Mouse (Mus musculus): ENCODE data around the gene Smg6.

The Smg6 gene

DNA sequence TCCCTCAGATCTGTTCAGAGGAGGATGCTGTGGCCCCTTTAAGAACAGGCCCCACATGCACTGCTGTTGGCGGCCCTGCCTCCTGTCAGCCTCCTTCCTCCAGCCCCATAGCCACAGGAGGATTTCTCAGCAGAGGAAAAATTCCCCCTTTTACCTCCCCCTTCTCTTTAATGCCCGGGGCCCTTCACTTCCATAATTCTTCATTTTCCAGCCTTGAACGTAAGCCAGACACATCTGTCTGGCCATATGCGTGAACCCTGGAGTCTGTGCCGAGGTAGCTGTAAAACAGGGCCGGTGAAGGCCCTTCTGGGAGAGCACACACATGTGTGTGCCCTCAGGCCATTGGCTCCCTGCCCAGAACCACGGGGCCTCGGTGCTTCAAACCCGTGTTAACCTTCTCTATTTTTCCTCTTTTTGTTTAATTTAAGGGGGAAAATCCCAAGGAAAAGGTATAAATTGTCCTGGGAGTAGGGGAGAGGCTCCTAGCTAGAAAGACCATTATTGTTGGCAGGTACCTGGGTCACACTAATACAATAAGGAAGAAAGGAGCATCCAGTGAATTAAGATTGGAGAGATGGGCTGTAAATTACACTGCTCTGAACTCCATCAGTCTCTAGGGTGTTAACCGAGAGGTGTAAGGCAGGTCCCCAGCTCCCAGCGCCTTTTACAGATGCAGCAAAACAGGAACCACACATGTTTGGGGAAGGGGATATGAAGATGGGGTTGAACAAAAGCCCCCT is 221.7 kb downstream of the Smg6 start:
- DNase-seq (ENCODE audit: low read depth, low spot score) = no peak

DNA sequence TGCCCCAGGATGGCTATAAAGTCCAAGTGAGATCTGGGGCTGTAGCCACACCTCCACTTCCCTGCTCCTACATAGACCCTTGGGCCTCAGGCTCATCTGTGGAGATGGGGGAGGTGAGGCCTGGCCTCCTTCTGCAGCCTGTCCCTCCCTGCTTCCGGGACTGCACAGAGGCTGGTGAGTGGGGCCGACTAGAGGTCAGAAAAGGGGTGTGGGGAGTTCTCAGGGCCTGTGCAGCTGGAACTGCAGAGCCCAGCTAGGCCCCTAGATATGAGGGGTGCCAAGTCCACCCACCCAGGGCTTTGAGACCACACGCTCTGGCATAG is 222.2 kb downstream of the Smg6 start:
- DNase-seq (ENCODE audit: low read depth, low spot score) = peak; percentile 83

DNA sequence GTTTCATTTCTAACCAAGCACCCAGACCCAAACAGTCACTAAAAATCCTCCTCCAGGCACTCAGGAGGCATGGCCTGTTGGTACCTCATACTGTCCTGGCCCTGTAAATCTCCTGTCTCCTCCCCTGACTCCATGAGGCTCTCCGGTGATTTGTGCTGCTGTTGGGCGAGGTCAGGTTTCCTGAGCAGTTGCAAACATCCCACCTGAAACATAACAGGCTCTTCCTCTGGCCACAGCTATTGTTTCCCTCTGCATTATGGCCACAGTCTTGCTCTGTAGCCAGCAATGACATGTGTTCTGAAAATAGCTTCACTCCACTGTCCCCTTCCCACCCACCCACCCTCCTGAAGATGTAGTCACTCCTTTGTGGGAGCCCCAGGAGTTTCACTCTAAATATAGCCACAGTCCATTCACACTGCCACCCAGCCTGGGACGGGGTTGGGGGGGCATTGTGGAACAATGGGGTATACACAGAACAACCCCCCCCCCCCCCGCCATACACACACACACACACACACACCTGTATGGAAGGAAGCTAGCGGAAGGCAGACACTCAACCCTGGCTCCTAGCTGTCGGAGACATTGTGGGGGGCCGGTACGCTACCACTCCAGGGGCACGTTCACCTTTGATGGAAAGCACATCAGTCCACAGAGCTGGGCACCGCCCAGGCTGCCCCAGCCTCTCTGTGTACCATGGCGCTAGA is 222.9 kb downstream of the Smg6 start:
- DNase-seq (ENCODE audit: low read depth, low spot score) = no peak

DNA sequence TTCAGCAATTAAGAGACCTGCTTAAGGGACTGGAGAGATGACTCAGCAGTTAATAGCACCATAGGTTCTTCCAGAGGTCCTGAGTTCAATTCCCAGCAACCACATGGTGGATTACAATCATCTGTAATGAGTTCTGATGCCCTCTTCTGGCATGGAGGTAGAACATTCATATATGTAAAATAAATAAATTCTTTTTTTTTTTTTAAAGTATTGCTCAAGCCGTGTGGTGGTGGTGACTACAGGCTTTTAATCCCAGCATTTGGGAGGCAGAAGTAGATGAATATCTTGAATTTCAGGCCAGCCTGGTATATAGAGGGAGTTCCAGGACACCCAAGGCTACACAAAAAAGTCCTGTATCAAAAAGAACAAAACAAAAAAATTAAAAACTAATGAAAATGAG is 224.7 kb downstream of the Smg6 start:
- no peak for DNase-seq (ENCODE audit: low read depth, low spot score)

DNA sequence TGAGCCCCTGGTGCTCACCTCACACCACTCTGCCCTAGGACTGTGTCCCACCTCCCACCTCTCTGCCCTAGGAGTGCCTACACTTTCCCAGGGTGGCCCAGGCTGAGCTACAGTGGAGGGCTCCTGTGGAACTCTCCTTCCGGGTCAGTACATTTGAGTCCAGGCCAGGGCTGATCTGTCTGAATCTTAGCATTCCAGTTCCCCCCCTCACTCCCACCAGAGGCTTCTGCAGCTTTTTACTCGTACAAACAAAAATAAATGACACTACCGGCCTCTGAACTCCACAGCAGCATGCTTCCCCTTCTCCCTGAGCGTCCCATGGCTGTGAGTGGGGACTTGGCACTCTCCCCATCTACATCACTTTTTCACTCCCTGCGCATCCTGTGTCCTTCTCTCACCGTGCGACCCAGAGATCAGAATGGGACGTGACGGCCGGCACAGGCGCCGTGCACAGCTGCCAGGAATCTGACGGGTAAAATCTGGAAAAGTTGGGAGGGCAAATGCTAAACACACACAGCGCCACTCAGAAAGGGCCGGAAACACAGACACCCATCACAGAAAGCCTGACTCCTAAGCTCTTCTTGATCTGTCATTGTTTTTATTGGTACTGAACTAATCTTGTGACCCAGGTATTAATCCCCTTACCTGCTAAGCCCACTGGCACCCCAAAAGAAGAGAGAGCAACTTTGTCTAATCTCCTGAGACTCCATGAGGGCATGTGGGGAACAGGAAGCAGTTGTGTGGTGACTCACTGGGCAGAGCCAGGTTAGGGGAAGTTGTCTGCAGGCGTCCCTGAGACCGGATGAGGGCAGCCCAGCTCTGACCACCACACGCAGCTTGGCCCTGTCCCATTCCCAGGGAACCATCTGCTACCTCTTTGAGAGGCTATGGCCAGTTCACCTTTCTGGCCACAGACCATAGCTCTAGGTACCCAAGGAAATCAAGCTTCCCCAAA is 227.3 kb downstream of the Smg6 start:
- peak; percentile 48 for DNase-seq (ENCODE audit: low read depth, low spot score)

DNA sequence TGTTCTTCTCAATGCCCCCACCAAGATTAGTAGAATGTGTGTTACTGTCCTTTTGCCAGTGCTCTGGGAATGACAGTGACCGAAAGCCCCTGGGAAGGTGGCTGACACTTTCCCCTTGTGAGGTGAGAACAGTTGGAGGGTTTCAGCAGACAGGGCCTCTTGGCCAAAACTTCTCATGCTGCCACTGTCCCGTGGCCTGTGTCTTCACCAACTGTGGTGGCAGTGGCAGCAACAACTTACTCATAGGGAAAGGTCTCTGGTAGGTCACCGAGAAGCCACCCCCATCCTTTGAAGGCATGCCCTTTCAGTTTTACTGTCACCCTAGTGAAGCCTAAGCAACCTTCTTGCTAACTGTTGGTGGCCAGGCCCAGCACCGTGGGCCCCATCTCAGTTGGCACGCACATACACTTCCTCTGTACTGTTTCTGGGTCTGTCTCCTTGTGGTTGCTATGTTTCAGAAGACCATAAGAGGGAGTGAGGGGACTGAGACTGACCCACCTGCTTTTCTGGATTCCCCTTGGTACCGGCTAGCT is 228.5 kb downstream of the Smg6 start:
- peak; percentile 87 for DNase-seq (ENCODE audit: low read depth, low spot score)

DNA sequence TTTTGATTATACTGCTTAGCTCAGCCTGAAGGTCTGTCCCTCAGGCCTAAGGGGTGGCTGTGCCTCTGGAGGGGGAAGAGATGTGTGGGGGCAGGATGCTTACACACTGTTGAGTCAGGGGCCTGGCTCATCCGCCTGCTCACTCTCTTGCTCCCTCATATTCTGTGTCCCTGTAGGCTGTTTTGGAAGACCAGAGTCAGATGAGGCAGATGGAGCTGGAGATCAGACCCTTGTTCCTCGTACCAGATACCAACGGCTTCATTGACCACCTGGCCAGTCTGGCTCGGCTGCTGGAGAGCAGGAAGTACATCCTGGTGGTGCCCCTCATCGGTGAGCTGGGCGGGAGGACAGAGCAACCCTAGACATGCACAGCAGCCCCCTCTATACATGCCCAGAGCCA is 230.4 kb downstream of the Smg6 start:
- no peak for DNase-seq (ENCODE audit: low read depth, low spot score)

DNA sequence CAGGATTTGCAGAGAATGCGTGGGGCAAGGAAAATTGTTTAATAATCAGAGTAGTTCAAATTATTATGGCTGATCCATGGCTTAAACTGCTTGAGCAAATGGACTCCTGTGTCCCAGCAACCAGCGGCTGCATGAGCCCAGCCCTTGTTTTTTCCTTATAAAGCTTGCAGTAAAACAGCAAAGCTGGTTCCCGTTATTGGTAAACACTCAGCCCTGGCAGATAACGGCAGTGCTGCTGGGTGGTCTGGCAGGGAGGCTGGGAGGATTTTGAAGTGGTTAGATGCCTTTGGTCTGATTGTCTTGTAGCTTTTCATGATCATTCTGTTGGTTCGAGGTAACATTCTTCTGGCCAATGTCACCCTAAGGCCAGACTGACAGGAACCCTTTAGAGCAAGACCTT is 230.8 kb downstream of the Smg6 start:
- DNase-seq (ENCODE audit: low read depth, low spot score) = no peak

DNA sequence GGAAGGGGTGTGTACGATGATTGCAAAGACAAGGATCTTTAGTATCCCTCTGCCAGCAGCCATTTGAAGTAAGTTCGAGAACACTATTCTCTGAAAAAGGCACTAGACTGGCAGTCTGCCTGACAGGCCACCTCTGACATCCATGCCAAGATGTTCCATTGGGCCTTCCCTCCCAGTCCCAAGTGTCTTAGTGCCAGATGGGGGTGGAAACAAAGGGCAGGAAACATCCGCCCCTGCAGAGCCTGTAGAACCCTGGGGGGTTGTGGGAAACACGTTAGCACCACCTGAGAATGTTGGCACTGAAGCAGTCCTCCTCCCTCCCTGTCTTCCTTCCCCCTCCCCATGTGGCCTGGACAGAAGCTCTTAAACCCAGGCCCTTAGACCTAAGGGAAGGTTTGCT is 231.4 kb downstream of the Smg6 start:
- DNase-seq (ENCODE audit: low read depth, low spot score) = no peak

DNA sequence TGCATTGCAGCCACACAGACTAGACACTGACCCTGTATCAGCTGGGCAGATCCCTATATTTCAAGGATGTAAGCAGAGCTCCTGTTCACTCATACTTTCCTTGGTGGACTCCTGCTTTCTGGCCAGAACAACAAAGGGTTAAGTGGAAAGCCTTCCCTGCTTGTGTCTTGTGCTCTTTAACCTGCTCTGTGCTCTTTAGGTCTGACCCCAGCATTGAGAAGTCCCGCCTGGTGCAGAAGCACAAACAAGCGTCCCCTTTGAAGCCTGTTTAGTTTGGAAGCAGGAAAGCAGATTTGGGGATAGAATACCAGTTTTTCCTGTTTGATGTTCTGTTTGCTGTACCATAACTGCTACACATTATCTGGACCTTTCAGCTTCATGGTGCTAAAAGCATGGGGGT is 232.3 kb downstream of the Smg6 start:
- no peak for DNase-seq (ENCODE audit: low read depth, low spot score)

DNA sequence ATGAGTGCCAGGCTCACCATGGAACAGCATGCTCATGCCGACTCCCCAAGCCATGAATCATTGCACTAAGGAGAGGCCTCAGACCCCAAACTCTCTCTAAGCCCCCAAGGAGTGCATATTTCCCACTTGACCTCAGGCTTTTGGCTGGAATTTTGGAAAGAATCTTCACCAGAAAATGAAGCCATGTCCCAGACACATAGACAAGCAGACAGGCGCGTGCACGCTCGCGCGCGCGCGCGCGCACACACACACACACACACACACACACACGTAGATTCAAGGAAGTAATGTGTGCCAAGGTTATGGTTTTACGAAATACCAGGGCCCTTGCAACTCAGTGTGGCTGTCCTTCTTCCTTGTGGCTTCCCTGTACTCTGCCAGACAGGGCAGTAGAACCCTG is 232.8 kb downstream of the Smg6 start:
- no peak for DNase-seq (ENCODE audit: low read depth, low spot score)

DNA sequence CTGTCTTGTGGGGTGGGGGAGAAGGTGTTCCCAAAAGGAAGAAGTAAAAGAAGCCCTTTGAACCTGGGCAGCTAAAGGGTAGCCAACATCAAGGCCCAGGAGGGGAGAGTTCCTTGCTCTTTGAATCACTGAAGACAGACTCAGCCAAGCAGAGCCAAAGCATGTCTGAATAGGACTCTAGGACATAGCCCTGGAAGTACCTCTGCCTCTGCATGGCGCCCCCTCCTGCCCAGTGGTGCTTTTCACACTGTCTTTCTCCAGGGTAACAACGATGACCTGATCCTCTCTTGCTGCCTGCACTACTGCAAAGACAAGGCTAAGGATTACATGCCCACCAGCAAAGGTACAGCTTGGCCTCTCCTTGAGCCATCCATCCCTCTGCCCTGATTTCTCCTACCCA is 233.9 kb downstream of the Smg6 start:
- no peak for DNase-seq (ENCODE audit: low read depth, low spot score)

DNA sequence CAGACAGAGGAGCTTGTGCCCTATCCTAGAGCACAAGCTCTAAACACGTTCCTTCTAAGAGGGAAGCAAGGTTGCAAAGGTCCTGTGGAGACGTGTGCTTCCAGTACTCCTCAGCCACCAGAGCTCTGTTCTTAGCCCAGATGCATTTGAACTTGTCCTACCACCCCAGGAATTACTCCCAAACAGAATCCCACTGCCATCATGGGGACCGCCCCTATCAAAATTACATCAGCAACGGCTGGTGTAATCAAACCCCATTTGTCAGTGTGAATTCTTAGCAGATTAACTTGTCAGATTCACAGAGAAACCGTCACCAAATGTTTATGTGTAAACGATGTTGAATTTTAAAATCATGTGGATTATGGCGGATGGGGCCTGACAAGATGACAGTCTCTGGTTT is 235.3 kb downstream of the Smg6 start:
- DNase-seq (ENCODE audit: low read depth, low spot score) = no peak

DNA sequence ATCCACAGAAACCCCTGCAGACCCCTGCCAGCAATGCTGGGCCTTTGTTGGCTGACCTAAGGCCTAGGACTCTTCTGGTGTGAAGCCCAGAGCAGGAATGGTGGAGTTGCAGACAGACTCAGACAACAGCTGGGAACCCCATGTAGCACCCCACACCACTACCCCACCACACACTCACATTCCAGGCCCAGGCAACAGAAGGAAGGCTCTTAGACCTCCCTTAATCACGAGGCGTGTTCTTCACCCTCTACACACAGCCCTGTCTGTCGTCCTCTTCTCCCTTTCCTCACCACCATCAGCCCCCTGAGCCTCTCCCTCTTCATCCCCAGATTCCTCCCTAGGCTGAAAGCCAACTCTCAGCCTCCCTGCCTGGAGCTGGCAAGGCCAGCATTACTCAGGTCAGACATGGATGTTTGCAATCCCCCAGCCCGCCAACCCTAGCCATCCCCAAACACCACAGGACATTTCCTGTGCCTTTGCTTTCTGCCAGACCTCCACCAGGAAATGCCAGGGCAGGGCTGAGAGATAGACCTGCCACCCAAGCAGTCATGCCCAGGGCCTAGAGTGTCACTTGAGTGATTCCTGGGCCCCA is 235.9 kb downstream of the Smg6 start:
- DNase-seq (ENCODE audit: low read depth, low spot score) = no peak

DNA sequence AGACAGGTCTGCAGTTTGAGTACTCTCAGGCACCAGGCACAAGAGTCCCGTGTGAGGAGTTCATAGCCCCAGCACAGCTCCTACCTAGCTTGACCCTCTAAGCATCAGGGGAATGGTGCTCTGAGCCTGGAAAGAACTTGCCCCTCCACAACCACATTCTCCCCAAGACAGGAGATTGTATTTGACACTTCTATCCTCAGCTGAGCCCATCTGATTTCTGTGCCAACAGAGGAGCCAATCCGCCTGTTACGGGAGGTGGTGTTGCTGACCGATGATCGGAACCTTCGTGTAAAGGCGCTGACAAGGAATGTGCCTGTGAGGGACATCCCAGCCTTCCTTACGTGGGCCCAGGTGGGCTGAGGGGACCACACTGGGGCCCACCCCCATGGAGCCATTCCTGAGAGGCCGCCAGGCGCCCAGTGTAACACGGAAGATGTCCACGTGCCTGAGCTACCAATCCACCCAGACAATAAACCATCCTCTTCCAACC is 237.0 kb downstream of the Smg6 start:
- DNase-seq (ENCODE audit: low read depth, low spot score) = no peak

DNA sequence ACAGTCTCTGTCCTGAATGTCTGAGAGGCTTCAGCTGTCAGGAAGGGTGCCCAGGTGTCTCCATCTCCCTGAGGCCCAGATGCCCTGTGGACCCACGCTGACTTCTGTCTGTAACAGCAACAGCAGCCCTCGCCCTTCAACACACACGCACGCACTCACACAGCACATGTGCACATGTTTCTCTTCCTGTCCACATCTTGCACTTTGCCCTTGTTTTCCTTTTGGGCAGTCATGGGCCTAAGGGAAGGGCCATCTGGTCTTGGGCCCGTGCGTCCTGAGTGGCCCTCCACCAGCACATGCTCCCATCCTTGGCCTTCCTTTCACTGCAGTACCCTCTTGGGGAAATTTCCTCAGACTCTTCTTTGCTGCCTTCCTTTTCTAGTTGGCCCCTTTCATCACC is 237.8 kb downstream of the Smg6 start:
- no peak for DNase-seq (ENCODE audit: low read depth, low spot score)

DNA sequence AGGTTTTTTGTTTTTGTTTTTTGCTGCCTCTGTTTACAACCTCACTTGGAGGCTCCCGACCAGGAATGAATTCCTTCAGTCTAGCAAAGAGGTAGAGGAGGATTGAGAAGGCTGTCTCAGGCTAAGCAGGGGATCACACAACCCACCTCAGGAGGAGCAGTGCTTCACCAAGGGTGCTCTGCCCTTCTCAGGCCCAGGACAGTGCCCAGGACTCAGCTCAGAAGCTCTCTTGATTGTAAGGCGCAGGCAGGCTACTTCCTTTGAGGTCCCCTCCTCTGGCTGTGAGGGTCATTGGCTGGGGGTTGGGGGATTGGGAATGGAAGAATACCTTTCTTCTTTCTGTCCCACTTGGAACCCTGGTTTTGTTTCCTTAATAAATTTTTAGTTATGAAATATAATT is 238.4 kb downstream of the Smg6 start:
- no peak for DNase-seq (ENCODE audit: low read depth, low spot score)

DNA sequence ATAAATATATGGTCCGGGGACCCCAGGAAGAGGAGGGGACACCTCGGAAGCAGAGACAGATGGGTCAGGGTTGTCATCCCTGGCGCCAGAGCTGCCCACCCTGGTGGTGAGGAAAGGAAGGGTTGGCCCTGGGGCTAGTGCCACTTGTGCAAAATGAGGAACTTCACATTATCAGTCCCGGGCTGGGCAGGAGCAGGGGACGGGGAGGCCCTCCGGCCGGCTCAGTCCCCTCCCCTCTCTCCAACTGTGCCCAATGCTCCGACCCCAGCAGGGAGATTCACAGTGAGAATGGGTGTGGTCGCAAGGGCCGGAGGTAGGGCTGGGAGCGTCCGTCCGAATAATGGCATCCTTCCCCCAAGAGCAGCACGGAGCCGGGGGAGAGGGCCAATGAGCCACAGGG is 239.1 kb downstream of the Smg6 start:
- no peak for DNase-seq (ENCODE audit: low read depth, low spot score)

DNA sequence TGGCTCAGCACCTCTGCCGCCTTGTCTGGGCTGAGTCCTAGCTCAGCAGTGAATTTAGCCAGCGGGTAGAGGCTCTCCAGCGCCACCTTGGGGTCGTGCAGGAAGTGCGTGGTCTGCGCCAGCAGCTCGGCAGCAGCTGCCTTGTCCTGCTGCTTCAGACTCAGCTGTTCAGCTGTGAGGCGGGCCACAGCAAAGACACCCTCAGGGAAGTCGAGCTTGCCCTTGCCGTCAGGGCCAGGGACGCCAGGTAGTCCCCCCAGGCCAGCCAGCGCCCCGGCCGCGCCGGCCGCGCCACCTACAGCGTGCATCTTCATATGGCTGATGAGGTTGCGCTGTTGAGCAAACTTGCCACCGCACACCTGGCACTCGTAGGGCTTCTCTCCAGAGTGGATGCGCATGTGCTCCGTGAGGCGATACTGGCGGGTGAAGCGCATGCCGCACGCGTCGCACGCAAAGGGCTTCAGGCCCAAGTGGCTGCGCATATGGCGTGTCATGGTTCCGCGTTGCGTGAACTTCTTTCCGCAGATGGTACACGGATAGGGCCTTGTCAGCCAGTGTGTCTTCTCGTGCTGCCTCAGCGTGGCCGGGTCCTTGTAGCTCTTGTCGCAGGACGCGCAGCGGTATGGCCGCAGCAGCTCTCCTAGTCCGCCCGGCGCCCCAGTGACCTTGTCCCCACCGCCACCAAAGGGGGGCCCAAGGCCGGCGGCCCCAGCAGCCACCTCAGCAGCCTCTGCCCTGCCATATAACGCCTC is 240.0 kb downstream of the Smg6 start:
- no peak for DNase-seq (ENCODE audit: low read depth, low spot score)

DNA sequence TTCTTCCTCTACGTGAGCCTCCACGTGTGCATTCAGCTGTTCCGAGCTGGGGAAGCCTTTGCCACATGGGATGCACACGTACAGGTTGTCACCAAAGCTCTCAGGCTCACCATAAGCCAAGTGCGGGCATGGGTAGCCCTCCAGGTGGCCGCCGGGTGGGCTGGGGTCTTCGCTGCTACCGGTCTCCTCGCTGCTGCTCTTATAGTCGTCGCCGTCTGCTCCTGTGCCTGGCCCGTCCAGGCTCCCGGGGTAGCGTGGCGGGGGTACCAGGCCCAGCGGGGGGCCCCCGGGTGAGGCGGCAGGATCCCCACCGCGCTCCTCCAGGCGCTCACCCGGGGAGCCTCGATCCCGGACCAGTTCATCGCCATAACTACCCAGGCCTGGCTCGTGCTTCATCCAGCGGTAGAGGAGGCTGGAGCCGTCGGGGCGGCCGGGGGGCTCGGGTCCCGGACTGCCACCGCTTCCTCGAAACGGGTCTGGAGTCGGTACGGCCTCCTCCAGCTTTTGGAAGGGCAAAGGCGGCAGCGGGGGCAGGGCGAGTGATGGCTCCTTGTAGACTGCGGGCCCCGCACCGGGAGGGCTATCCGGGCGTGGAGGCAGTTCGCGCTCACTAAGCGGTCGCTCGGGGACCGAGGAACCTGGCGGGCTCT is 240.7 kb downstream of the Smg6 start:
- DNase-seq (ENCODE audit: low read depth, low spot score) = no peak

Data from A20 (cell line).